Mouse (Mus musculus): ENCODE data around the gene Hspb2. TPM values are rescaled to one million over a fixed set of nuclear protein-coding genes. Genes with fewer than 3 reads are reported as not detected.

Hspb2 gene
- polyA plus RNA-seq, 1 experiment from 2014 or later = 319 TPM

GRCm38 (mm10) chr9:50709108-50709507, 43.0 kb downstream of the Hspb2 start:
- no peak overlapping the region for H3K27ac ChIP-seq (ENCODE audit: low read depth, low read length)
- ATAC-seq (replicated peaks; ENCODE audit: insufficient number of reproducible peaks, low FRiP score, low TSS enrichment) = no peak
- no peaks in the 10 kb centered on the region for H3K36me3 ChIP-seq (ENCODE audit: control insufficient read depth, insufficient read depth, low read length)
- H3K4me1 ChIP-seq (ENCODE audit: control insufficient read depth, insufficient read depth, low read length) = no peaks in the 10 kb centered on the region
- H3K4me2 ChIP-seq = no peak overlapping the region
- H3K27me3 ChIP-seq (ENCODE audit: control insufficient read depth, insufficient read depth, low read length) = no peaks in the 10 kb centered on the region
- no peaks in the 10 kb centered on the region for H3K9me3 ChIP-seq (replicated peaks; ENCODE audit: control insufficient read depth, low read length)
- 20% methylated on average over 2 of the region's 2 CpGs for WGBS (ENCODE audit: insufficient replicate concordance)
- no peak overlapping the region for H3K9ac ChIP-seq (ENCODE audit: low read depth, low read length)
- no peak overlapping the region for H3K4me3 ChIP-seq (ENCODE audit: low read depth, low read length)

GRCm38 (mm10) chr9:50704907-50705306, 47.2 kb downstream of the Hspb2 start:
- Histone ChIP-seq H3K27me3 (ENCODE audit: control insufficient read depth, insufficient read depth, low read length) (peaks cover 4% of the 10 kb centered on the region; the same call in 1 of the 2 replicates), H3K27ac (ENCODE audit: low read depth, low read length) (no peak overlapping the region), H3K4me3 (ENCODE audit: low read depth, low read length) (no peak overlapping the region), H3K4me2 (no peak overlapping the region), H3K4me1 (ENCODE audit: control insufficient read depth, insufficient read depth, low read length) (no peaks in the 10 kb centered on the region), H3K9ac (ENCODE audit: low read depth, low read length) (no peak overlapping the region), H3K9me3 (replicated peaks; ENCODE audit: control insufficient read depth, low read length) (no peaks in the 10 kb centered on the region), H3K36me3 (ENCODE audit: control insufficient read depth, insufficient read depth, low read length) (no peaks in the 10 kb centered on the region)
- WGBS (ENCODE audit: insufficient replicate concordance) = 66% methylated on average over 6 of the region's 6 CpGs
- no peak for ATAC-seq (replicated peaks; ENCODE audit: insufficient number of reproducible peaks, low FRiP score, low TSS enrichment)

Other genes starting within 250 kb of the Hspb2 start
- gene Pts, start 223.6 kb downstream of the Hspb2 start, polyA plus RNA-seq (2014; fragmentation: Nextera tagmentation; extraction: Ambion mirVana) = 83.3 and 87.9 TPM in 2 replicates
- gene Il18, start 197.5 kb downstream of the Hspb2 start, polyA plus RNA-seq (2014; fragmentation: Nextera tagmentation; extraction: Ambion mirVana) = 5.5 and 5.8 TPM in 2 replicates
- gene Bco2, start 197.2 kb downstream of the Hspb2 start, polyA plus RNA-seq (2014; fragmentation: Nextera tagmentation; extraction: Ambion mirVana) = 0.10 and 0.20 TPM in 2 replicates
- not detected in 2 replicates for gene Tex12, start 191.0 kb downstream of the Hspb2 start, polyA plus RNA-seq (2014; fragmentation: Nextera tagmentation; extraction: Ambion mirVana)
- gene Sdhd, start 148.5 kb downstream of the Hspb2 start, polyA plus RNA-seq (2014; fragmentation: Nextera tagmentation; extraction: Ambion mirVana) = 572 and 623 TPM in 2 replicates
- gene Timm8b, start 148.4 kb downstream of the Hspb2 start, polyA plus RNA-seq (2014; fragmentation: Nextera tagmentation; extraction: Ambion mirVana) = 292 and 318 TPM in 2 replicates
- 1.8 and 3.1 TPM in 2 replicates for gene Pih1d2, start 135.0 kb downstream of the Hspb2 start, polyA plus RNA-seq (2014; fragmentation: Nextera tagmentation; extraction: Ambion mirVana)
- gene Nkapd1, start 134.9 kb downstream of the Hspb2 start, polyA plus RNA-seq (2014; fragmentation: Nextera tagmentation; extraction: Ambion mirVana) = 20.2 and 21.3 TPM in 2 replicates
- 122 and 144 TPM in 2 replicates for gene Dlat, start 92.6 kb downstream of the Hspb2 start, polyA plus RNA-seq (2014; fragmentation: Nextera tagmentation; extraction: Ambion mirVana)
- gene Dixdc1, start 12.8 kb downstream of the Hspb2 start, polyA plus RNA-seq (2014; fragmentation: Nextera tagmentation; extraction: Ambion mirVana) = 7.3 and 7.5 TPM in 2 replicates
- 7.7 and 9.4 TPM in 2 replicates for gene 2310030G06Rik, start 5.8 kb downstream of the Hspb2 start, polyA plus RNA-seq (2014; fragmentation: Nextera tagmentation; extraction: Ambion mirVana)
- gene Cryab, start 1.0 kb downstream of the Hspb2 start, polyA plus RNA-seq (2014; fragmentation: Nextera tagmentation; extraction: Ambion mirVana) = 841 and 878 TPM in 2 replicates
- 9.8 and 9.9 TPM in 2 replicates for gene Fdxacb1, start 15.9 kb upstream of the Hspb2 start, polyA plus RNA-seq (2014; fragmentation: Nextera tagmentation; extraction: Ambion mirVana)
- 34.2 and 37.3 TPM in 2 replicates for gene Alg9, start 22.7 kb upstream of the Hspb2 start, polyA plus RNA-seq (2014; fragmentation: Nextera tagmentation; extraction: Ambion mirVana)
- gene 1110032A03Rik, start 23.2 kb upstream of the Hspb2 start, polyA plus RNA-seq (2014; fragmentation: Nextera tagmentation; extraction: Ambion mirVana) = 22.2 and 22.9 TPM in 2 replicates
- gene Ppp2r1b, start 92.9 kb upstream of the Hspb2 start, polyA plus RNA-seq (2014; fragmentation: Nextera tagmentation; extraction: Ambion mirVana) = 63.1 and 66.9 TPM in 2 replicates